Mouse (Mus musculus) right cerebral cortex, postnatal 10 days (tissue): ENCODE measurements around the gene Sf3a2.
"Not testable (repeated sequence)": the region's sequence is repeated elsewhere in the genome, so short reads cannot be mapped to it uniquely, and the experiment has no call there.

Experiments used
- DNase-seq, 2 experiments: peaks; one replicate each; pipeline ENCODE4 v3.0.0; 2021; ENCODE audit warnings: low spot score in 2 of 2

Gene Sf3a2

GRCm38 (mm10) chr10:80823847-80824643 lies 26.0 kb downstream of the Sf3a2 start:
- no peak for DNase-seq

- DNase-seq, result no peak
Measured at GRCm38 (mm10) chr10:80824827-80825226, 26.8 kb downstream of the Sf3a2 start.

GRCm38 (mm10) chr10:80826151-80827062 lies 28.4 kb downstream of the Sf3a2 start, which contains the start of gene Oaz1:
TSS of gene Oaz1 (plus strand) at chr10:80826656.
- peak; percentile 99 to 100 for DNase-seq

- DNase-seq, result no peak
Measured at GRCm38 (mm10) chr10:80827063-80827869, 29.3 kb downstream of the Sf3a2 start.

GRCm38 (mm10) chr10:80827870-80828420 lies 29.9 kb downstream of the Sf3a2 start:
- DNase-seq, result no peak

GRCm38 (mm10) chr10:80828587-80828986 lies 30.6 kb downstream of the Sf3a2 start:
- not testable (repeated sequence) for DNase-seq

- DNase-seq, result no peak
Measured at GRCm38 (mm10) chr10:80829359-80830278, 31.6 kb downstream of the Sf3a2 start.

- peak; percentile 68 to 71 for DNase-seq
Measured at GRCm38 (mm10) chr10:80831136-80831535, 33.1 kb downstream of the Sf3a2 start.

GRCm38 (mm10) chr10:80832818-80833217 lies 34.8 kb downstream of the Sf3a2 start:
- DNase-seq, result no peak

- DNase-seq, result no peak
Measured at GRCm38 (mm10) chr10:80835617-80836016, 37.6 kb downstream of the Sf3a2 start.

GRCm38 (mm10) chr10:80836949-80837379 lies 39.0 kb downstream of the Sf3a2 start:
- no peak for DNase-seq

GRCm38 (mm10) chr10:80837827-80838226 lies 39.8 kb downstream of the Sf3a2 start:
- no peak for DNase-seq

GRCm38 (mm10) chr10:80838346-80838912 lies 40.4 kb downstream of the Sf3a2 start:
- no peak for DNase-seq

GRCm38 (mm10) chr10:80839848-80840247 lies 41.9 kb downstream of the Sf3a2 start:
- no peak for DNase-seq

- DNase-seq, result no peak
Measured at GRCm38 (mm10) chr10:80841685-80842084, 43.7 kb downstream of the Sf3a2 start.

- DNase-seq, result no peak
Measured at GRCm38 (mm10) chr10:80842334-80842733, 44.3 kb downstream of the Sf3a2 start.

- DNase-seq, result no peak
Measured at GRCm38 (mm10) chr10:80843087-80843930, 45.3 kb downstream of the Sf3a2 start.

- peak; percentile 77 to 80 for DNase-seq
Measured at GRCm38 (mm10) chr10:80843931-80844547, 46.0 kb downstream of the Sf3a2 start, which contains the start of gene Lingo3. TSS of gene Lingo3 (minus strand) at chr10:80844039.
